Mouse (Mus musculus) spleen, embryonic (tissue): ENCODE results near the gene Chd1l.

Experiments
- CTCF ChIA-PET: fragments of 350-600 bp; sonication (Branson Sonifier 250); formaldehyde crosslinking; loops from one replicate; lab custom pipeline; 2022; lab: Charles Lee

Gene Chd1l

GRCm38 (mm10) chr3:97617899-97618298 lies 7.9 kb upstream of the Chd1l start:
- CTCF ChIA-PET: no interaction called here

- CTCF ChIA-PET: no interaction called here
Observed at GRCm38 (mm10) chr3:97617091-97617825, 7.3 kb upstream of the Chd1l start.

- CTCF ChIA-PET: no interaction called here
Observed at GRCm38 (mm10) chr3:97615933-97616332, 5.9 kb upstream of the Chd1l start.

- CTCF ChIA-PET: no interaction called here
Observed at GRCm38 (mm10) chr3:97615154-97615553, 5.2 kb upstream of the Chd1l start.

GRCm38 (mm10) chr3:97611021-97611420 lies 1.0 kb upstream of the Chd1l start:
- CTCF ChIA-PET: interaction anchor here (1.0 kb wide), 1 partner anchor 21 kb away, joined by 3 read pairs; no protein-coding TSS in a partner anchor

- CTCF ChIA-PET: interaction anchor here (0.6 kb wide), 1 partner anchor 72 kb away, joined by 3 read pairs; no protein-coding TSS in a partner anchor
Observed at GRCm38 (mm10) chr3:97609201-97609844, 680 bp downstream of the Chd1l start.

GRCm38 (mm10) chr3:97600050-97600832 lies 9.8 kb downstream of the Chd1l start:
- CTCF ChIA-PET: no interaction called here

GRCm38 (mm10) chr3:97596796-97597195 lies 13.2 kb downstream of the Chd1l start:
- CTCF ChIA-PET: no interaction called here

- CTCF ChIA-PET: no interaction called here
Observed at GRCm38 (mm10) chr3:97595066-97595465, 14.9 kb downstream of the Chd1l start.

- CTCF ChIA-PET: no interaction called here
Observed at GRCm38 (mm10) chr3:97594140-97594539, 15.9 kb downstream of the Chd1l start.

- CTCF ChIA-PET: no interaction called here
Observed at GRCm38 (mm10) chr3:97593089-97593488, 16.9 kb downstream of the Chd1l start.

GRCm38 (mm10) chr3:97590699-97591098 lies 19.3 kb downstream of the Chd1l start:
- CTCF ChIA-PET: no interaction called here

- CTCF ChIA-PET: no interaction called here
Observed at GRCm38 (mm10) chr3:97587656-97588055, 22.3 kb downstream of the Chd1l start.

GRCm38 (mm10) chr3:97585383-97586160 lies 24.4 kb downstream of the Chd1l start:
- CTCF ChIA-PET: no interaction called here

GRCm38 (mm10) chr3:97573807-97574206 lies 36.2 kb downstream of the Chd1l start:
- CTCF ChIA-PET: no interaction called here

- CTCF ChIA-PET: no interaction called here
Observed at GRCm38 (mm10) chr3:97564588-97564987, 45.4 kb downstream of the Chd1l start.

GRCm38 (mm10) chr3:97558554-97558953 lies 51.4 kb downstream of the Chd1l start:
- CTCF ChIA-PET: no interaction called here

- CTCF ChIA-PET: no interaction called here
Observed at GRCm38 (mm10) chr3:97546205-97546604, 63.8 kb downstream of the Chd1l start.

GRCm38 (mm10) chr3:97540171-97540570 lies 69.8 kb downstream of the Chd1l start:
- CTCF ChIA-PET: no interaction called here

GRCm38 (mm10) chr3:97538634-97539033 lies 71.4 kb downstream of the Chd1l start:
- CTCF ChIA-PET: no interaction called here

- CTCF ChIA-PET: no interaction called here
Observed at GRCm38 (mm10) chr3:97537006-97537405, 73.0 kb downstream of the Chd1l start.

GRCm38 (mm10) chr3:97535660-97536059 lies 74.3 kb downstream of the Chd1l start:
- CTCF ChIA-PET: no interaction called here
